8 mouse cellular contexts compared by ENCODE assay signal in genomic region chr3:36330656-36331055, GRCm38 (mm10).
DNase-seq lines count a peak whose midpoint lies in the region; ATAC-seq and TF ChIP-seq lines count a peak whose summit lies in the region.
"Had no signal": no experiment of that assay in that cellular context is flagged by ENCODE, and none has a peak within 500 bp of the region (broad histone marks: within the 10 kb centered on the region; RNA-seq: fewer than 3 reads in every experiment).

No protein-coding gene starts in this region.

- no peaks in the 10 kb centered on the region for H3K27me3 ChIP-seq in embryonic facial prominence, embryonic 11.5 days (ENCODE audit: control insufficient read depth, insufficient read depth, low read length)
- H3K27me3 ChIP-seq in limb, embryonic 12.5 days, result no peaks in the 10 kb centered on the region
- no peaks in the 10 kb centered on the region for H3K27me3 ChIP-seq in testis, adult 2 months (ENCODE audit: control insufficient read depth, insufficient read depth, low read length)
- H3K27me3 ChIP-seq: heart, embryonic 13.5 days had no signal

- WGBS in embryonic facial prominence, embryonic 11.5 days, result 31% methylated on average over 9 of the region's 9 CpGs
- WGBS in limb, embryonic 12.5 days, result 33% methylated on average over 9 of the region's 9 CpGs

- no peak for DNase-seq in left cerebral cortex, adult 2 months (ENCODE audit: extremely low spot score in 1 of 2, low spot score in 2 of 2)
- DNase-seq in left cerebral cortex, adult 11 months (ENCODE audit: low spot score), result no peak
- peak; percentile 86 for DNase-seq in ES-E14 (ENCODE audit: low read depth, low spot score)
- peak; percentile 30 for DNase-seq in adrenal gland, adult 8-10 months
- peak; percentile 68 for DNase-seq in embryonic facial prominence, embryonic 11.5 days (ENCODE audit: low spot score)

- no peak overlapping the region for H3K4me2 ChIP-seq in embryonic facial prominence, embryonic 11.5 days (ENCODE audit: low read depth, low read length)
- H3K4me2 ChIP-seq in limb, embryonic 12.5 days, result no peak overlapping the region
- H3K4me2 ChIP-seq: heart, embryonic 13.5 days had no signal

- H3K9ac ChIP-seq in ES-E14 (ENCODE audit: insufficient read depth, low read depth, low read length, poor library complexity, severe bottlenecking), result no peak overlapping the region
- no peak overlapping the region for H3K9ac ChIP-seq in embryonic facial prominence, embryonic 11.5 days (replicated peaks; ENCODE audit: low read length)
- no peak overlapping the region for H3K9ac ChIP-seq in limb, embryonic 12.5 days (replicated peaks)
- H3K9ac ChIP-seq: heart, embryonic 13.5 days had no signal

- no peak for ATAC-seq in embryonic facial prominence, embryonic 11.5 days (replicated peaks; ENCODE audit: insufficient number of reproducible peaks, low FRiP score, low TSS enrichment, low read depth)
- ATAC-seq in limb, embryonic 12.5 days (ENCODE audit: insufficient number of reproducible peaks, insufficient read depth, low FRiP score, low TSS enrichment, low read depth), result peak; percentile 52; the same call in 1 of the 2 replicates

- TF ChIP-seq POLR2A in testis, adult 2 months (IDR thresholded peaks at IDR 0.05; ENCODE audit: control insufficient read depth, low read depth, low read length), result no peak

- H3K36me3 ChIP-seq in ES-E14 (ENCODE audit: control insufficient read depth, insufficient read depth, low read length, poor library complexity, severe bottlenecking), result no peaks in the 10 kb centered on the region
- H3K36me3 ChIP-seq in embryonic facial prominence, embryonic 11.5 days (replicated peaks; ENCODE audit: control insufficient read depth, insufficient read depth, low read depth, low read length), result no peaks in the 10 kb centered on the region
- no peaks in the 10 kb centered on the region for H3K36me3 ChIP-seq in limb, embryonic 12.5 days
- H3K36me3 ChIP-seq in testis, adult 2 months (ENCODE audit: control insufficient read depth, insufficient read depth, low read length), result no peaks in the 10 kb centered on the region
- H3K36me3 ChIP-seq: heart, embryonic 13.5 days had no signal

- intact Hi-C loops in left cerebral cortex, adult 2 months (cut with DNase I), result loop anchor here (5.0 kb wide), 1 partner anchor 118 kb away; no protein-coding TSS in a partner anchor

- no peaks in the 10 kb centered on the region for H3K4me1 ChIP-seq in ES-E14 (ENCODE audit: control insufficient read depth in 2 of 2, insufficient read depth in 2 of 2, low read length in 2 of 2, poor library complexity in 1 of 2)
- H3K4me1 ChIP-seq in embryonic facial prominence, embryonic 11.5 days (ENCODE audit: control insufficient read depth, insufficient read depth, low read length), result no peaks in the 10 kb centered on the region
- H3K4me1 ChIP-seq in limb, embryonic 12.5 days (replicated peaks), result no peaks in the 10 kb centered on the region
- no peaks in the 10 kb centered on the region for H3K4me1 ChIP-seq in testis, adult 2 months (ENCODE audit: control insufficient read depth, insufficient read depth, low read length)
- H3K4me1 ChIP-seq: heart, embryonic 13.5 days had no signal

- H3K27ac ChIP-seq in left cerebral cortex, adult 2 months, result no peak overlapping the region
- H3K27ac ChIP-seq in ES-E14 (ENCODE audit: insufficient read depth, low read depth, low read length, poor library complexity, severe bottlenecking), result no peak overlapping the region
- H3K27ac ChIP-seq in embryonic facial prominence, embryonic 11.5 days (replicated peaks; ENCODE audit: low read depth, low read length), result no peak overlapping the region
- no peak overlapping the region for H3K27ac ChIP-seq in limb, embryonic 12.5 days
- no peak overlapping the region for H3K27ac ChIP-seq in testis, adult 2 months (ENCODE audit: control insufficient read depth, insufficient read depth, low read depth, low read length)
- H3K27ac ChIP-seq: heart, embryonic 13.5 days had no signal

- in situ Hi-C loops in ES-E14 (cut with MboI; ENCODE audit: low sequenced_read_pairs in 2 of 2, unreplicated experiment in 2 of 2), result no loop called here

- no peaks in the 10 kb centered on the region for H3K9me3 ChIP-seq in ES-E14 (ENCODE audit: control insufficient read depth, insufficient read depth, low read depth, low read length)
- H3K9me3 ChIP-seq in embryonic facial prominence, embryonic 11.5 days (replicated peaks; ENCODE audit: control insufficient read depth, low read length), result no peaks in the 10 kb centered on the region
- no peaks in the 10 kb centered on the region for H3K9me3 ChIP-seq in limb, embryonic 12.5 days
- H3K9me3 ChIP-seq: heart, embryonic 13.5 days had no signal

- no peak overlapping the region for H3K4me3 ChIP-seq in left cerebral cortex, adult 2 months
- no peak overlapping the region for H3K4me3 ChIP-seq in ES-E14 (ENCODE audit: insufficient read depth in 1 of 2, low read depth in 1 of 2, low read length in 2 of 2, poor library complexity in 1 of 2, severe bottlenecking in 1 of 2)
- H3K4me3 ChIP-seq in embryonic facial prominence, embryonic 11.5 days (ENCODE audit: low read depth, low read length), result no peak overlapping the region
- no peak overlapping the region for H3K4me3 ChIP-seq in limb, embryonic 12.5 days (replicated peaks)
- no peak overlapping the region for H3K4me3 ChIP-seq in testis, adult 2 months (ENCODE audit: control insufficient read depth, low read depth, low read length)
- H3K4me3 ChIP-seq: heart, embryonic 13.5 days had no signal

- peak; percentile 36 for TF ChIP-seq CTCF in left cerebral cortex, adult 2 months (IDR thresholded peaks at IDR 0.05)
- peak; percentile 93; the same call in 1 of the 2 replicates for TF ChIP-seq CTCF in testis, adult 2 months (IDR thresholded peaks at IDR 0.05; ENCODE audit: control insufficient read depth, insufficient read depth, insufficient replicate concordance, low read depth, low read length)

TF ChIP-seq in ES-E14, 5 proteins besides CTCF, POLR2A, EP300 and RAD21:
- no peak for TF ChIP-seq HCFC1 (IDR thresholded peaks at IDR 0.05; ENCODE audit: borderline replicate concordance, insufficient read depth, low read length)
- no peak for TF ChIP-seq CHD2 (IDR thresholded peaks at IDR 0.05; ENCODE audit: low read depth, low read length)
- no peak for TF ChIP-seq MAFK (IDR thresholded peaks at IDR 0.05; ENCODE audit: insufficient read depth, low read depth, low read length)
- TF ChIP-seq ZC3H11A (IDR thresholded peaks at IDR 0.05; ENCODE audit: borderline replicate concordance, low read depth, low read length), result peak; percentile 94

Comparison
In these comparisons a context has a peak if more than half of its experiments do, and no peak if none do; other contexts are left out.
1. DNase-seq: peak in ES-E14 (single experiment), adrenal gland, adult 8-10 months (single experiment) and embryonic facial prominence, embryonic 11.5 days (single experiment); none in left cerebral cortex, adult 2 months (0 of 2) and left cerebral cortex, adult 11 months (single experiment).